Comparison of ENCODE assay signal across 8 mouse cellular contexts in the genomic region with DNA sequence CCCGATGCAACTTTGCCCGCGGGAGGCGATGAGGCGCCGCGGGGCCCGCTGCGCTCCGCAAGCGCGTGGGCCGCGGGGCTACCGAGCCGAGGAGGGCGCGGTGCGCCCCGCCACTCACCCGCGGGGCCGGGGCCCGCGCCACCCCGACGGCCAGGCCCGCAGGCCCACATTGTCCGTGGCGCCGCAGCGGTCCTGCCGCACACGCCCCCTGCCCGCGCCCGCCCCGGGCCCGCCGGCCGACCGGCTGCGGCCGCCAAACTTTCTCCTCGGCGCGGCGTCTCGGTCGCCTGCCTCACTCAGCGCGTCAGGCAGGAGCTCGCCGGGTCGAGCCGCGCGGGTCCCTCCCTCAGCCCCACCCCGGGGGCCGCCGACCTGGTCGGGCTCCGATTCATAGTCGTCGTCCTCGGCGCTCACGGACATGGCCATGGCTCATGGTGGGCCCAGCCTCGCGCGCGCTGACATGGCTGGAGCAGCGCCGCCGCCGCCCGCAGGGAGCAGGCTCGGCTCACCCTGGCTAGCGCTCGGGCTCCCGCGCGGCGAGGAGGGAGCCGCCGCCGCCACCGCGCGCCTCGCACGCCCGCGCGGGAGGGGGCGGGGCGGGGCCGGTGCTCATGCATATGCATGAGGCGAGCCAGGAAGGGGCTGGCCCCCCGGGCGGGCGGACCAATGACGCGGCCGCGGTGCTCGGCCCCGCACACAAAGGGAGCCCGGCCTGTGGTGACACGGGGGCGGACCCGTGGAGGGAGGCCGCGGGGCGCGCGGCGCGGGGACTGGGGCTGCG. TPM values are rescaled to one million over a fixed set of nuclear protein-coding genes. Genes with fewer than 3 reads are reported as not detected.
DNase-seq lines count a peak whose midpoint lies in the region; ATAC-seq and TF ChIP-seq lines count a peak whose summit lies in the region.

No protein-coding gene starts in this region.

- 0 out of 2 replicates have a peak, but pooled peaks cover 4% of the 10 kb centered on the region for H3K36me3 ChIP-seq in ES-Bruce4 (ENCODE audit: control insufficient read depth, insufficient read depth, low read length, poor library complexity, severe bottlenecking)
- peaks cover 5% of the 10 kb centered on the region; the same call in 1 of the 2 replicates for H3K36me3 ChIP-seq in forebrain, embryonic 13.5 days (ENCODE audit: poor library complexity, severe bottlenecking)
- no peaks in the 10 kb centered on the region for H3K36me3 ChIP-seq in liver, embryonic 16.5 days (ENCODE audit: control insufficient read depth, insufficient read depth)
- no peaks in the 10 kb centered on the region for H3K36me3 ChIP-seq in neural tube, embryonic 13.5 days

- H3K4me1 ChIP-seq in ES-Bruce4 (ENCODE audit: control insufficient read depth, insufficient read depth, low read length) = no peaks in the 10 kb centered on the region
- H3K4me1 ChIP-seq in forebrain, embryonic 13.5 days = peaks cover 33% of the 10 kb centered on the region
- H3K4me1 ChIP-seq in liver, embryonic 16.5 days (ENCODE audit: control insufficient read depth, low read depth, low read length) = peaks cover 51% of the 10 kb centered on the region
- peaks cover 41% of the 10 kb centered on the region for H3K4me1 ChIP-seq in neural tube, embryonic 13.5 days (replicated peaks)

- 0% methylated on average over 27 of the region's 120 CpGs for WGBS in forebrain, embryonic 13.5 days
- WGBS in large intestine, adult 2 months = under 1% methylated on average over 114 of the region's 120 CpGs
- under 1% methylated on average over 115 of the region's 120 CpGs for WGBS in liver, embryonic 16.5 days (ENCODE audit: insufficient replicate concordance)
- under 1% methylated on average over 84 of the region's 120 CpGs for WGBS in neural tube, embryonic 13.5 days

- TF ChIP-seq CTCF in ES-Bruce4 (IDR thresholded peaks at IDR 0.05; ENCODE audit: low read depth, low read length) = no peak

- peak; percentile 89 to 92 for DNase-seq in heart, postnatal 10 days
- peak; percentile 57 for DNase-seq in large intestine, adult 2 months (ENCODE audit: low read depth, low spot score)
- DNase-seq in telencephalon, adult 2 months (ENCODE audit: low read depth, low spot score) = peak; percentile 36

- TF ChIP-seq EP300 in ES-Bruce4 (IDR thresholded peaks at IDR 0.05; ENCODE audit: insufficient read depth, low read depth, low read length) = no peak

- H3K4me2 ChIP-seq in forebrain, embryonic 13.5 days = peak overlapping the region; percentile 65
- peak overlapping the region; percentile 90 for H3K4me2 ChIP-seq in liver, embryonic 16.5 days (ENCODE audit: low read depth, low read length)
- H3K4me2 ChIP-seq in neural tube, embryonic 13.5 days = peak overlapping the region; percentile 78

- H3K9ac ChIP-seq in ES-Bruce4 (ENCODE audit: low read depth, poor library complexity, severe bottlenecking) = peak overlapping the region; percentile 73
- peak overlapping the region; percentile 96 for H3K9ac ChIP-seq in forebrain, embryonic 13.5 days
- peak overlapping the region; percentile 74 for H3K9ac ChIP-seq in liver, embryonic 16.5 days (ENCODE audit: low read depth, low read length)
- peak overlapping the region; percentile 90 for H3K9ac ChIP-seq in neural tube, embryonic 13.5 days

- no peaks in the 10 kb centered on the region for H3K9me3 ChIP-seq in ES-Bruce4 (replicated peaks; ENCODE audit: control insufficient read depth, insufficient read depth, low read length, poor library complexity, severe bottlenecking)
- no peaks in the 10 kb centered on the region for H3K9me3 ChIP-seq in forebrain, embryonic 13.5 days (replicated peaks)
- H3K9me3 ChIP-seq in liver, embryonic 16.5 days (replicated peaks; ENCODE audit: control insufficient read depth, low read length) = no peaks in the 10 kb centered on the region
- no peaks in the 10 kb centered on the region for H3K9me3 ChIP-seq in neural tube, embryonic 13.5 days

- no peak for TF ChIP-seq POLR2A in ES-Bruce4 (IDR thresholded peaks at IDR 0.05; ENCODE audit: insufficient read depth, low read length)

- no peaks in the 10 kb centered on the region for H3K27me3 ChIP-seq in ES-Bruce4 (ENCODE audit: control insufficient read depth, insufficient read depth, low read length, poor library complexity, severe bottlenecking)
- H3K27me3 ChIP-seq in forebrain, embryonic 13.5 days = no peaks in the 10 kb centered on the region
- no peaks in the 10 kb centered on the region for H3K27me3 ChIP-seq in liver, embryonic 16.5 days (ENCODE audit: control insufficient read depth, insufficient read depth, low read depth, low read length)
- H3K27me3 ChIP-seq in neural tube, embryonic 13.5 days = no peaks in the 10 kb centered on the region

- intact Hi-C loops in heart, postnatal 10 days (cut with DNase I) = no loop called here

- ATAC-seq in cerebellum, adult (ENCODE audit: insufficient number of reproducible peaks, low FRiP score, low TSS enrichment) = peak; percentile 89
- ATAC-seq in forebrain, embryonic 13.5 days = peak; percentile 96
- peak; percentile 98 for ATAC-seq in liver, embryonic 16.5 days (ENCODE audit: low read depth)
- peak; percentile 97 for ATAC-seq in neural tube, embryonic 13.5 days (ENCODE audit: low read depth)

- no peak overlapping the region for H3K27ac ChIP-seq in ES-Bruce4 (ENCODE audit: insufficient read depth, low read length)
- H3K27ac ChIP-seq in forebrain, embryonic 13.5 days = peak overlapping the region; percentile 93
- H3K27ac ChIP-seq in liver, embryonic 16.5 days (ENCODE audit: low read length) = peak overlapping the region; percentile 71
- peak overlapping the region; percentile 97 for H3K27ac ChIP-seq in neural tube, embryonic 13.5 days (replicated peaks)

- H3K4me3 ChIP-seq in ES-Bruce4 (ENCODE audit: low read depth, low read length) = peak overlapping the region; percentile 69
- H3K4me3 ChIP-seq in forebrain, embryonic 13.5 days = peak overlapping the region; percentile 91
- H3K4me3 ChIP-seq in liver, embryonic 16.5 days (ENCODE audit: low read depth, low read length) = peak overlapping the region; percentile 72
- peak overlapping the region; percentile 79 for H3K4me3 ChIP-seq in neural tube, embryonic 13.5 days

RNA-seq across cellular contexts. Expression of a gene that starts 50.1 kb away (rescaled TPM):
- polyA plus RNA-seq in ES-Bruce4 (2011; ENCODE audit: insufficient read depth, insufficient read length, low read depth, missing spikeins) = 28.5 and 34.5 TPM in 2 replicates
- polyA plus RNA-seq in forebrain, embryonic 13.5 days (2015; fragmentation: Nextera tagmentation; extraction: Ambion mirVana) = 51.9 and 56.0 TPM in 2 replicates
- total RNA-seq in heart, postnatal 10 days (2021) = 10 to 100 TPM; 26.8 to 32.9 TPM
- 7.7 and 7.8 TPM in 2 replicates for polyA plus RNA-seq in large intestine, adult 2 months (2012; rRNA removed)
- polyA plus RNA-seq in liver, embryonic 16.5 days (2015; fragmentation: Nextera tagmentation; extraction: Ambion mirVana) = 10.5 and 10.6 TPM in 2 replicates
- 45.0 and 57.1 TPM in 2 replicates for polyA plus RNA-seq in neural tube, embryonic 13.5 days (2015; fragmentation: Nextera tagmentation; extraction: Ambion mirVana)

Comparison
In these comparisons a context has a peak if more than half of its experiments do, and no peak if none do; other contexts are left out.
1. DNase-seq: peak in every context shown above with its lines; median percentile 90 in heart, postnatal 10 days; 57 in large intestine, adult 2 months; 36 in telencephalon, adult 2 months.